Mouse (Mus musculus) ES-E14 (cell line): ENCODE measurements around the gene Pard3b.

ENCODE experiments used
- CHD2 ChIP-seq: IDR thresholded peaks from 2 replicates; pipeline ENCODE4 v1.6.1; 2014; ENCODE audit warnings: mild to moderate bottlenecking, low read depth, low read length, inconsistent platforms
- MAFK ChIP-seq: IDR thresholded peaks from 2 replicates; pipeline ENCODE4 v1.6.1; 2014; ENCODE audit warnings: mild to moderate bottlenecking, low read depth, low read length, inconsistent platforms; ENCODE audit not compliant: insufficient read depth
- ZC3H11A ChIP-seq: IDR thresholded peaks from 2 replicates; pipeline ENCODE4 v1.6.1; 2012; ENCODE audit warnings: low read depth, mild to moderate bottlenecking, inconsistent platforms, low read length, borderline replicate concordance

GRCm38 (mm10) chr1:62412019-62412418 is 773.4 kb downstream of the Pard3b start:
- TF ChIP-seq MAFK (no peak), CHD2 (no peak), ZC3H11A (no peak)
